Mouse (Mus musculus) small intestine, adult 2 months (tissue): ENCODE results near the gene Rnf181. TPM values are rescaled to one million over a fixed set of nuclear protein-coding genes. Genes with fewer than 3 reads are reported as not detected.

Source experiments
- H3K27ac ChIP-seq: fragments of 200-500 bp; 2 replicates; pipeline ENCODE4 v1.5.1; 2012; ENCODE audit warnings: low read depth, low read length, control low read depth, inconsistent platforms; ENCODE audit not compliant: insufficient read depth
- H3K27me3 ChIP-seq: fragments of 200-500 bp; 2 replicates; pipeline ENCODE4 v1.6.1; 2012; ENCODE audit warnings: mild to moderate bottlenecking, moderate library complexity, low read length, inconsistent platforms; ENCODE audit not compliant: control insufficient read depth, insufficient read depth
- H3K36me3 ChIP-seq: fragments of 200-500 bp; 2 replicates; pipeline ENCODE4 v1.6.1; 2012; ENCODE audit warnings: mild to moderate bottlenecking, low read length, control low read depth, inconsistent platforms; ENCODE audit not compliant: control insufficient read depth, insufficient read depth
- H3K4me1 ChIP-seq: fragments of 200-500 bp; 2 replicates; pipeline ENCODE4 v1.6.1; 2012; ENCODE audit warnings: low read length, inconsistent platforms, mixed read lengths; ENCODE audit not compliant: control insufficient read depth, insufficient read depth, insufficient read length
- H3K4me3 ChIP-seq: fragments of 200-500 bp; 2 replicates; pipeline ENCODE4 v1.5.1; 2012; ENCODE audit warnings: low read depth, mild to moderate bottlenecking, control low read depth, inconsistent platforms, low read length, moderate library complexity
- CTCF ChIP-seq: fragments of 200-500 bp; IDR thresholded peaks from 2 replicates; pipeline ENCODE4 v1.5.1; 2012; ENCODE audit warnings: low read depth, mild to moderate bottlenecking, control low read depth, inconsistent platforms, low read length, moderate library complexity, mixed read lengths; ENCODE audit not compliant: insufficient replicate concordance, insufficient read length; ENCODE audit errors: extremely low read depth
- POLR2A ChIP-seq: fragments of 200-500 bp; IDR thresholded peaks from 2 replicates; pipeline ENCODE4 v1.6.1; 2012; ENCODE audit warnings: low read depth, mild to moderate bottlenecking, control low read depth, inconsistent platforms, low read length, moderate library complexity
- WGBS: fragments of 180-500 bp; shearing (Covaris S2); methylation state at CpG from one replicate; pipeline ENCODE4 v1.1.7; 2018; 5-methylcytosine and 5-hydroxymethylcytosine counted together
- polyA plus RNA-seq: library from polyadenylated mRNA; depleted of rRNA; stranded (reverse); fragments of >200 nt; gene quantifications from 2 replicates; pipeline ENCODE4 v1.2.3, GENCODE M21; 2012; rRNA removed

Gene Rnf181
- polyA plus RNA-seq, 1 experiment: 97.6 TPM

DNA sequence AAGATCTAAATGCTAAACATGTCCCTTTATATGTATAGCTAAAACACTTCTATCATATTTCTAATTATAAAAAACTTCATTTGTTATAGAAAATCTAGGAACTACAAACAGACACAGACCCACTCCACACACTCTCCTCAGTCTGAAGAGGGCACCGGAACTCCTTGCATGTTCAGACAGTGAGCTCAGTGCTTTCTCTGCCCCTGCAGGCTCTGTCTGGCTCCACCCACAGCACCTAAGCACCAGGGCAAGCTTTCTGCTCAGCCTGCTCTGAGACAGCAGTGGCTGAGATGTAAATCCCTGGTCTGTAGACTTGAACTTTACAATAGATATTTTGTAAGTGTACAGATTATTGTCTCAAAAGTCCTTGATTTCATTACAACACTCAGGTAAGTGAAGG lies 50.7 kb downstream of the Rnf181 start:
- Histone ChIP-seq H3K4me3 (no peak overlapping the region), H3K36me3 (peaks cover 36% of the 10 kb centered on the region), H3K4me1 (no peaks in the 10 kb centered on the region), H3K27ac (no peak overlapping the region), H3K27me3 (no peaks in the 10 kb centered on the region)
- TF ChIP-seq POLR2A (no peak), CTCF (no peak)
- 88% methylated on average over 1 of the region's 1 CpGs for WGBS

DNA sequence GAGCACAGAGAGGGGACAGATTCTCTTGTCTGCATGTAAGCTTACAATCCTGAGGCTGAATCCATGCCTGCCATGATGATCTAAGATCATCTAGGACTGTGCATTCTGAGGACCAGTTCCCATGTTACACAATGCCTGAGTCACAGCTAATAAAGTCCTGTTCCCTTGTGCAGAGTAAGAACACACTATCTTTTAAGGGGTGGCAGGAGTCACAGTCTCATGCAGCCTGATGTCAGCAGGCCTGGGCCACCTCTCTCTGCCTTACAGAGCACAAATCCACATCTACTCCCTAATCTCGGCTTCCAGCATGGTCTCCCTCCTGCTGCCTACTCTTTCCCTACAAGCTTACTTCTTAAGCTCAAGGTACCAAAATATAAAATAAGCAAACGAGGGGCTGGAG lies 51.4 kb downstream of the Rnf181 start:
- H3K27me3 ChIP-seq: no peaks in the 10 kb centered on the region
- no peak for TF ChIP-seq CTCF
- TF ChIP-seq POLR2A: no peak
- no peak overlapping the region for H3K27ac ChIP-seq
- peaks cover 30% of the 10 kb centered on the region for H3K36me3 ChIP-seq
- H3K4me1 ChIP-seq: no peaks in the 10 kb centered on the region
- H3K4me3 ChIP-seq: no peak overlapping the region
- WGBS: 86% methylated on average over 2 of the region's 2 CpGs

DNA sequence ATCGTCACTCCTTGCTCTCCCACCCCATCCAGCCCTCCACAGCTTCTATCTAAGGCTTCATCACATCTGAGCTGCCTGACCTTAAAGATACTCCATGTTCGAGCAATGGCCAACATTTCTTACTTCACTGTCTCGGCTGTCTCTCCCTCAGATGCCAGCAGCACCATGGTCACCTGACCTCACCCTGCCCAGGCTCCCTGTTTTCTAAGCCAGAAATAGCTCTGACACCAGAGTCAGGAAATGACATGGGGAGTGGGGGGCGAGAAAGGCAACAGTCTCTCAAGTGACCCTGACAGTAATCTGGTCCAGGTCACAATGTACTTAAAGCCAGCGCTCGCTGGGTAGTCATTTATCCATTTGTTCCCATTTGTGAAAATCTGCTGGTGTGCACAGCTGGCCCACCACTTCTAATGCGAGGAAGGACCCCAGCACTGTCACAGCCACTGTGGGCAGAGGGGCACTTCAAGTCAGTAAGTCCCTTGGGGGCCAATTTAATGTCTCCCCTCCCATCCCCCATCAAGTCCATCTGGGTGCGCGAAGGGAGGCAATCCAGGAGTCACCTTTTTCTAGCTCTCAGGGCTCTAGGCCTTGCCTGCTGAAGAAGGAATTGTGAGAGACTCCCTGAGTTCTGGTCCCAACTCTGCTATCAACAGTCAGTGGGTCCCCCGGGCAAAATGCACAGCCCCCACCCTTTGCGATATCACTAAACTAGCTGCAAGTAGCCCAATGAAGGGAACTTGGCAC lies 53.5 kb downstream of the Rnf181 start:
- H3K4me1 ChIP-seq: no peaks in the 10 kb centered on the region
- peaks cover 11% of the 10 kb centered on the region; the same call in 1 of the 2 replicates for H3K36me3 ChIP-seq
- H3K4me3 ChIP-seq: no peak overlapping the region
- no peaks in the 10 kb centered on the region for H3K27me3 ChIP-seq
- no peak for TF ChIP-seq POLR2A
- TF ChIP-seq CTCF: no peak
- WGBS: 87% methylated on average over 11 of the region's 11 CpGs
- no peak overlapping the region for H3K27ac ChIP-seq

DNA sequence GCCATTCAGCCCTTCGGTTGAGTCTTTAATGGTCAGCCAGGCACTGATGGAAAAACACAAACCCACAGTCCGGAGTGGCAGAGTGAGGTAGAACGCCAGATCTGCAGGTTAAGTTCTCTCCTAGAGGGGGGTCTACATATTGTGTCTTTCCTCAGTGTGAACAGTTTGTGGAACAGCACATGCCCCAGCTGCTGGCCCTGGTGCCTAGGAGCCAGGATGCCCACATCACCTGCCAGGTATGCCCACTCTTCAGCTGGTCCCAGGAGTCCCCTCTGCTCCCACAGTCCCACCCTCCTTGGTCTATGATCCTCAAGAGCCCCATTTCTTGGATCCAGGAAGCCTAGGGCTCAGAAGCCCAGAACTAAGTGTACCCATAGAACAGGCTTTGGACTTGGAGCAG lies 54.6 kb downstream of the Rnf181 start:
- no peak for TF ChIP-seq POLR2A
- TF ChIP-seq CTCF: no peak
- WGBS: 88% methylated on average over 3 of the region's 3 CpGs
- no peak overlapping the region for H3K4me3 ChIP-seq
- H3K4me1 ChIP-seq: no peaks in the 10 kb centered on the region
- no peaks in the 10 kb centered on the region for H3K27me3 ChIP-seq
- H3K36me3 ChIP-seq: peaks cover 4% of the 10 kb centered on the region; the same call in 1 of the 2 replicates
- no peak overlapping the region for H3K27ac ChIP-seq

Other genes with a start within 250 kb of the Rnf181 start
- 4.9 and 9.1 TPM in 2 replicates for gene Atoh8, start 131.4 kb downstream of the Rnf181 start, polyA plus RNA-seq
- 0.36 and 0.71 TPM in 2 replicates for gene Sftpb, start 62.3 kb downstream of the Rnf181 start, polyA plus RNA-seq
- 5.5 and 6.8 TPM in 2 replicates for gene Usp39, start 21.8 kb downstream of the Rnf181 start, polyA plus RNA-seq
- 6.5 and 12.7 TPM in 2 replicates for gene 0610030E20Rik, start 19.6 kb downstream of the Rnf181 start, polyA plus RNA-seq
- gene Tmem150a, start 11.5 kb downstream of the Rnf181 start, polyA plus RNA-seq: 16.6 and 31.8 TPM in 2 replicates
- 14.8 and 19.8 TPM in 2 replicates for gene Vamp5, start 13.5 kb upstream of the Rnf181 start, polyA plus RNA-seq
- 124 and 243 TPM in 2 replicates for gene Vamp8, start 23.7 kb upstream of the Rnf181 start, polyA plus RNA-seq
- gene Ggcx, start 47.4 kb upstream of the Rnf181 start, polyA plus RNA-seq: 5.6 and 6.1 TPM in 2 replicates
- 19.5 and 20.1 TPM in 2 replicates for gene Mat2a, start 72.6 kb upstream of the Rnf181 start, polyA plus RNA-seq
- gene Sh2d6, start 154.8 kb upstream of the Rnf181 start, polyA plus RNA-seq: 9.9 and 22.2 TPM in 2 replicates
- gene Capg, start 177.4 kb upstream of the Rnf181 start, polyA plus RNA-seq: 17.5 and 53.4 TPM in 2 replicates
- gene Elmod3, start 231.5 kb upstream of the Rnf181 start, polyA plus RNA-seq: 13.3 and 22.3 TPM in 2 replicates
- gene Retsat, start 231.5 kb upstream of the Rnf181 start, polyA plus RNA-seq: 51.6 and 70.7 TPM in 2 replicates